Comparison of ENCODE assay signal across 9 mouse cellular contexts in the genomic region with DNA sequence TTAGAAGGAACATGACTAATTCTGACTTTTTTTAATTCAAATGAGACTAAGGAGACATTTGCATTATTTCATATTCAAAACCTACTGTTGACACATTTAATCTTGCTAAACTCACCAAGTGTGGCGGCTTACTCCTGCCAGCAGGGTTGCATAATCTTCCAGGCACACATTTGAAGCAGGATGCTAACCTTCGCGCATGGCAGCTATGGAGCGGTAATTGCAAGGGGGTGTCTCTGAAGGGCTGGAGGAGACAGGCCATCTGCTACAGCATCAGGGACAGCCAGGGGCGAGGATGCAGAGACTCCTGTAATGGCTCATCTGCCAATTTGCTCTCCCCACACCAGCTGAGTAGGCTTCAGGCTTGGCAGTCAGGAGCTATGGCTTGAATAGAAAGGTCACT.
A peak's percentile ranks its signal among the peaks of the same experiment; 100 is the strongest.
DNase-seq lines count a peak whose midpoint lies in the region; ATAC-seq lines count a peak whose summit lies in the region.
"Had no signal": no experiment of that assay in that cellular context is flagged by ENCODE, and none has a peak within 500 bp of the region (broad histone marks: within the 10 kb centered on the region; RNA-seq: fewer than 3 reads in every experiment).

No protein-coding gene starts in this region.

- H3K9ac ChIP-seq in midbrain, embryonic 14.5 days (replicated peaks; ENCODE audit: low read length) = no peak overlapping the region
- H3K9ac ChIP-seq in midbrain, embryonic 15.5 days = no peak overlapping the region

- H3K4me1 ChIP-seq in midbrain, embryonic 14.5 days (ENCODE audit: control insufficient read depth, insufficient read depth, low read length) = no peaks in the 10 kb centered on the region
- H3K4me1 ChIP-seq in midbrain, embryonic 15.5 days = no peaks in the 10 kb centered on the region
- no peaks in the 10 kb centered on the region for H3K4me1 ChIP-seq in limb, embryonic 10.5 days

- H3K27me3 ChIP-seq in midbrain, embryonic 14.5 days (ENCODE audit: control insufficient read depth, insufficient read depth, low read length) = no peaks in the 10 kb centered on the region
- H3K27me3 ChIP-seq in midbrain, embryonic 15.5 days (replicated peaks) = no peaks in the 10 kb centered on the region
- H3K27me3 ChIP-seq in limb, embryonic 10.5 days (ENCODE audit: low read depth, poor library complexity, severe bottlenecking) = no peaks in the 10 kb centered on the region

- no peak overlapping the region for H3K4me3 ChIP-seq in midbrain, embryonic 14.5 days (replicated peaks; ENCODE audit: low read depth, low read length)
- H3K4me3 ChIP-seq in midbrain, embryonic 15.5 days = no peak overlapping the region
- no peak overlapping the region for H3K4me3 ChIP-seq in limb, embryonic 10.5 days

- H3K9me3 ChIP-seq in midbrain, embryonic 14.5 days (ENCODE audit: control insufficient read depth, low read length) = no peaks in the 10 kb centered on the region
- H3K9me3 ChIP-seq in midbrain, embryonic 15.5 days = no peaks in the 10 kb centered on the region
- no peaks in the 10 kb centered on the region for H3K9me3 ChIP-seq in limb, embryonic 10.5 days (replicated peaks)

- intact Hi-C loops in gastrocnemius, postnatal 14 days (cut with DNase I; ENCODE audit: low total_unique reads) = no loop called here

- no peaks in the 10 kb centered on the region for H3K36me3 ChIP-seq in midbrain, embryonic 14.5 days (ENCODE audit: control insufficient read depth, insufficient read depth, low read length)
- H3K36me3 ChIP-seq in midbrain, embryonic 15.5 days (replicated peaks) = no peaks in the 10 kb centered on the region
- H3K36me3 ChIP-seq in limb, embryonic 10.5 days = no peaks in the 10 kb centered on the region

- 64% methylated on average over 5 of the region's 5 CpGs for WGBS in midbrain, embryonic 14.5 days
- WGBS in midbrain, embryonic 15.5 days = 55% methylated on average over 5 of the region's 5 CpGs
- WGBS in limb, embryonic 10.5 days = 83% methylated on average over 5 of the region's 5 CpGs

- ATAC-seq in midbrain, embryonic 14.5 days (ENCODE audit: low FRiP score, low TSS enrichment) = no peak
- ATAC-seq in midbrain, embryonic 15.5 days (replicated peaks) = no peak
- peak; percentile 99 for ATAC-seq in frontal cortex, adult (ENCODE audit: low TSS enrichment)

- no peak overlapping the region for H3K4me2 ChIP-seq in midbrain, embryonic 14.5 days (ENCODE audit: low read length)
- no peak overlapping the region for H3K4me2 ChIP-seq in midbrain, embryonic 15.5 days

- H3K27ac ChIP-seq in midbrain, embryonic 14.5 days (replicated peaks; ENCODE audit: low read depth, low read length) = no peak overlapping the region
- no peak overlapping the region for H3K27ac ChIP-seq in midbrain, embryonic 15.5 days
- H3K27ac ChIP-seq in limb, embryonic 10.5 days = no peak overlapping the region

- peak; percentile 28 for DNase-seq in midbrain, embryonic 14.5 days
- DNase-seq in left cerebral cortex, adult 11 months (ENCODE audit: low spot score) = peak; percentile 73
- DNase-seq in right cerebral cortex, postnatal 4 days = peak; percentile 37
- no peak for DNase-seq in adrenal gland, postnatal 25 days
- DNase-seq in limb, embryonic 10.5 days (ENCODE audit: low spot score) = no peak
- DNase-seq in gastrocnemius, postnatal 14 days = no peak
- DNase-seq: thymus, postnatal 4 days had no signal

Comparison
In these comparisons a context has a peak if more than half of its experiments do, and no peak if none do; other contexts are left out.
1. DNase-seq: peak in midbrain, embryonic 14.5 days (single experiment), left cerebral cortex, adult 11 months (single experiment) and right cerebral cortex, postnatal 4 days (single experiment); none in adrenal gland, postnatal 25 days (single experiment), limb, embryonic 10.5 days (single experiment) and gastrocnemius, postnatal 14 days (single experiment).